Mouse (Mus musculus): ENCODE results near the gene Sgpp2.

The Sgpp2 gene

DNA sequence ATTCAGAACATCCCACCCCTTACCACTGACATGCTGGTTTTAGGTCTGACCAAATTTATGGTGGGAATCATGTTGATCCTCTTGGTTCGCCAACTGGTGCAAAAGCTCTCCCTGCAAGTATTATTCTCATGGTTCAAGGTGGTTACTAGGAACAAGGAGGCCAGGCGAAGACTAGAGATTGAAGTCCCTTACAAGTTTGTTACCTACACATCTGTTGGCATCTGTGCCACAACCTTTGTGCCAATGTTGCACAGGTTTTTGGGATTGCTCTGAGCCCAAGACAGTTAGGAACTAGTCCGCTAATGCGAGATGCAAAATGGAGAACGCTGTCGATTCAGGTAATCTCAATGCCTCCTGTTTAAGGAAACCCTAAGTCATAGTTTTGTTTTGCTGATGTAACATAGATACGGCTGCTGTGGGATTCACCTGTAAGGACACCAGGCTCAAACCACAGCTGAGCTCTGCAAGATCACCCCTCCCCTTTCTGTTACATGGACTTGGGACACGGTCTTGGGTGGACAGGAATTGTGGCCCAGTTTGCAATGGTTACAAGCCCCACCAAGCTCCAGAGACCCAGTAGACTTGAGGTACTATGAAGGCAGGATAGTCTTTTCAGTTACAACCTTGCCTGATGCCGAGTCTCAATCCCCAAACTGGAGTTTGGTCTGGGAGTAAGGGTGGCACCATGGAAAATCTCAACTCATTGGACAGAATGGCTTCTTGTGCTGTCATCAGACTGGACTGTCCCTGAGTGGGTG is 107.2 kb downstream of the Sgpp2 start:
- no peak for TF ChIP-seq GATA4 (IDR thresholded peaks at IDR 0.05; ENCODE audit: insufficient replicate concordance, low read length)

DNA sequence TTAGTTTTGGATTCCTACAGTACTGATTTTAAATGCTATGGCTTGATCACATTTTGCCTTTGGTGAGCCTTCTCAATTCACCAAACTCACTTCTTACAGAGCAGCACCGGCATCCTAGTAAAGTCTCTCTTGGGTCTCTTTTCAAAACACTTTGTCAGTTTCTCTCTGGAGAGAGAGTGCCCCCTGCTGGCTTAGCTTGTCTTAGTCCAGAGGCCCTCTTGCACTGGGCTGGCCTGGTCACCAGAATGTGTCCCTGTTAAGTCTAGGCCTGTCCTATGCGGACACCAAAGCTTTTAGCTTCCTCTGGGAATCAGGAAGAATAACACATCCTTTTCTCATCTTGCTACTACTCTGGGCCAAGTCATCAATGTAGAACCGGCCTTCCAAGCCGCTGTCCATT is 109.4 kb downstream of the Sgpp2 start:
- no peak for TF ChIP-seq GATA4 (IDR thresholded peaks at IDR 0.05; ENCODE audit: insufficient replicate concordance, low read length)

DNA sequence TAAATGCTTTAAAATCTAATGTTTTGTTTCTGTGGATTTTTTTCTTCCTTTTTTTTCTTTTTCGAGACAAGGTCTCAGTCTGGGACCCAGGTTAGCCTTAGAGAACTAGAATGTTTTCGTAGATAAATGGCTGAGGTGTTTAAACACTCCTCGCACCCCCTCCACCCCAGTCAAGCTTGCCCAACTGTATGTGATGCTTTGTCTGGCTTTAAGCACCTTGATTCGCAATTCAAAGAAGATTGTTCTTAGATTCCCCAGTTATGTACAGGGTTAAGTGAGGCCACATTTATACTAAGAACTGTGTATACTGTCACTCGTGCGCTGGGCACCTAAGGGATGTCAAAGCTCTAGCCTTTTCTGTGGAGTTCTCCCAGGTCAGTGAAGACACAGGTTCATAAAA is 110.1 kb downstream of the Sgpp2 start:
- TF ChIP-seq GATA4 (IDR thresholded peaks at IDR 0.05; ENCODE audit: insufficient replicate concordance, low read length) = no peak

DNA sequence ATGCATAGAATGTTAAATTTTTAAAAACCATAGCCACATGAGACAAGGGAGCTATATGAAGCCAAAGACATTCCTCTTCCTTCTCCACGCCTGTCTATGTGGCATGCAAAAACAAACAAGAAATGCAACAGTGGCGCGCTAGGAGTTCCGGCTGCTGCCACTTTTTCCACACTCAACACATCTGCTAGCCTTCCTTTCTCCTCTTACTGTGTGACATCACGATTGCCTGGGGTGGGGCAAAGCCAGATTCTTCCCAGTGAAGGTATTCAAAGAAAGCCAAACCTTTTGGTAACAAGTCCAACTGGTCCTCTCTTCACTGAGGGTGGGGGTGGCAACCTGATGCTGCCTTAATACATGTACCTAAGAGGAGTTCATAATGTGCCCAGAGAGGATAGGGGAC is 111.6 kb downstream of the Sgpp2 start:
- TF ChIP-seq GATA4 (IDR thresholded peaks at IDR 0.05; ENCODE audit: insufficient replicate concordance, low read length) = no peak

DNA sequence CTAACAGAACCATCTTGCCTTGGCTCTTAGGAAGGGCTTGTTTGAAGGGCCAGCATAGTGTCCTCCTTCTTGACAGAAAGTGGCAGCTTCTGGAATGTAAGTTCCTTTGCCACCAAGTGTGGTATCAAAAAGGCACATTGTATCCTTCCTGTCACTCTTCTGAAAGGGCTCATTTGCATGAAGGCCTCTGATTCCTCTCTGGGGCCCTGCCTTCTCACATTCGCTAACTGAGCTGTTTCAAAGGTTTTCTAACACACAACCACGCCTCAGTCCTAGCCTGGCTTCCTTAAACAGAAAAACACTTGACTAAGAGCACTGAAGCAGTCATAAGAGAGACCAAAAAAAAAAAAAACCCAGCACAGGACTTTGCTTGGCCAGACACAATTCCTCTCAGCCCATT is 112.4 kb downstream of the Sgpp2 start:
- no peak for TF ChIP-seq GATA4 (IDR thresholded peaks at IDR 0.05; ENCODE audit: insufficient replicate concordance, low read length)

DNA sequence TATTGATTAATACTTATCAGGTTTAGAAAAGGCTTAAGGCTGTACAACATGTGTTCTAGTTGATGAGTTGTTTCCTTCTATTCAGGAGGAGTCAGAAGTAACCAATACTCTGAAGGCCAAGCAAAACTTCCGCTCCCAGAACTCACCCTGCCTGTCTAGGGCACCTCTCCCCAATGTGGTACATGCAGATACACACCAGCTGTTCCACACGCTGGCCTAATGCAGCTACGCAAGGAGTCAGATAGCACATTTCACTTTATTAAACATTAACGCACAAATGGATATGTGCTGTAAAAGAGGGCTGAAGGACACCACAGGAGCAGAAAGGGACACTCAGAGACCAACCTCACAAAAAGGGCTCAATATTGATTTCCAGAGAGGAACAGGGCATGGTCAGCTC is 114.7 kb downstream of the Sgpp2 start:
- no peak for TF ChIP-seq GATA4 (IDR thresholded peaks at IDR 0.05; ENCODE audit: insufficient replicate concordance, low read length)

DNA sequence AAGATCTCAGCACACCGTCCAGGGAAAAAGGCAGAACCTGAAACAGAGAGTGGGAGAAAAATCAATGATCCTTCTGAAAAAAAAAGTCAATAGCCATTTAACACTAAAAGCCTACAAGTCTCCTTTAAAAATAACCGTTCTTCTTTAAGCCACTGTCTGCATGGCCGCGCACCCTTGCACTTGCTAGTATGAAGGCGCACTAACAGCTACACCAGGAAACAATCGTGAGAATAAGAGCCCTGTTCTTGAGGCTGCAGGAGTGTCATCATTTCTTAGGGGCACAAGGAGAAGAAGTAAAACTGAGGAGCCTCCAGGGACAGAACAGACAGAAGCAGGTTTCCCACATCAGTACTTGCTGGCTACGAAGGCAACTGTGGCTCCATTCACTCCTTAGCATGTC is 115.2 kb downstream of the Sgpp2 start:
- no peak for TF ChIP-seq GATA4 (IDR thresholded peaks at IDR 0.05; ENCODE audit: insufficient replicate concordance, low read length)

DNA sequence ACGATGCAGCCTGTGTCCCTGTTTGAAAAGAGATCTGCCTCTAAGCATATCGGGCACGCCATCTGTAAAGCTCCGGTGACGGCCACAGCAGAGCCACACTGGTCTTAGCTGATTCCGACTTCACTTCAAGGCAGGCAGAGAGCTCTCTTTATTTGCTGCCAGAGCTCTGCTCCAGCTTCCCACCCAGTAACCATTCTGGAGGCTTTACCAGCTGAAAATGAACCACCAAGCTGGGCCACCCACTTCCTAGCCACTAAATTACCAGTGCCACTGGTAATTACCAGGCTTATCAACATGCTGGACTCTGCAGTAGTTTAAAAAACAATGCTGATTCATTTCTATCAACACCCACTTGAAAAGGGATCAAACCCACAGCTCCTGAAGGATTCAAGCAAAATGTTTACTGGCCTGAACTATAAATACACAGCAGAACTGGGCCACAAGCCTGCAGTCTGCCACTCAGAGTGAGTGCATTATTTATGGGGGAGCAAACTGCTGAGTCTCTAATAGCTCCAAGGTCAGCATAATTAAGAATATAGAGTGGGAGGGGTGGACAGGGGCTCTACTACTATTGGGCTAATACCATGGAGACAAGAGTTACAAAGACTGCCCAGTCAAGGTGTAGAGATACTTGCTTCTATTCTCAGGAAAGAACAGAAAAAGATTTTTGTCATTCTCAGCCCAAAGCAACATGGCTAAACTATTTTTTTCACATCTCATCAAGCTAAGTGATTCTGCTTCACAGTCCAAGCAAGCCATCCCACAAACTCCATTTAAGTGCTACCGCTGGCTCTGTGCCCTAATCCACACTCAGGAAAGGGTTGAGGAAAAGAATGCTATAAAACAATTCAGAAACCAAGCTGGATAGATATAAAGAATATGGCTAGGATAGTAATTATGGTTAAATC is 115.9 kb downstream of the Sgpp2 start:
- no peak for TF ChIP-seq GATA4 (IDR thresholded peaks at IDR 0.05; ENCODE audit: insufficient replicate concordance, low read length)

DNA sequence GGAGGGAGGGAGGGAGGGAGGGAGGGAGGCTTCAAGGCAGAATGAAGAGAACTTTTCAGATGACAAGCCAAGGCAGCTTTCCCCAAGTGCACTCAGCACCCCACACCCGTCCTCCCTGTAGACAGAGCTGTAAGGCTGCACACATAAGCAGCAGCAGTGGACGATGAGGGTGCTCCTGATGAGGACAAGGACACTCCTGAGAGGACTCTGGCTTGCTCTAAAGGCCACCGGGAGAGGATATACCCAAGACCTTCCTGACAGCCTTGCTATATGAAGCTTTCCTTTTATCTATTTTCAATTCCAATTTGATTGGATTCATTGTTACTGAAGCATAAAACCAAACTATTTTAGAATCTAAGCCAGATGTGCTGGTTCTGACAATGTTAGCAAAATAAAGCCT is 116.7 kb downstream of the Sgpp2 start:
- TF ChIP-seq GATA4 (IDR thresholded peaks at IDR 0.05; ENCODE audit: insufficient replicate concordance, low read length) = no peak

DNA sequence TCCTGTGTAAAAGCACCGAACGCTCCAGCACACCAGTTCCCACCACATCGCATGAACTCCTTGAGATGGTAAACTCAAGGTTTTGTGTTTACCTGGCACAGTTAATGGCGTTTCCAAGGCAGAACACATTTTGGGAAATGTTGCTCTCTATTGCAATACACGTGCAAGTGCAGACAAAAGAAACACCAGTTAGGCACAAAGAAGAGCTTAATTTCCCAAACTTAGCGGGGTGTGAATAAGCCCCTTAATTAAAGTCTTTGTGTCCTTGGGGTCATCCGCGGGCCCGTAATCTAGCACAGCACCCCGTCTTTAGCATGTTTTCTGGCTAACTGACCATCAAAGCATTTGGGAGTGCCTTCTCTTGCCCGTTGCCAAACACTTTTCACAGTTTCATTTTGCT is 118.7 kb downstream of the Sgpp2 start:
- no peak for TF ChIP-seq GATA4 (IDR thresholded peaks at IDR 0.05; ENCODE audit: insufficient replicate concordance, low read length)

DNA sequence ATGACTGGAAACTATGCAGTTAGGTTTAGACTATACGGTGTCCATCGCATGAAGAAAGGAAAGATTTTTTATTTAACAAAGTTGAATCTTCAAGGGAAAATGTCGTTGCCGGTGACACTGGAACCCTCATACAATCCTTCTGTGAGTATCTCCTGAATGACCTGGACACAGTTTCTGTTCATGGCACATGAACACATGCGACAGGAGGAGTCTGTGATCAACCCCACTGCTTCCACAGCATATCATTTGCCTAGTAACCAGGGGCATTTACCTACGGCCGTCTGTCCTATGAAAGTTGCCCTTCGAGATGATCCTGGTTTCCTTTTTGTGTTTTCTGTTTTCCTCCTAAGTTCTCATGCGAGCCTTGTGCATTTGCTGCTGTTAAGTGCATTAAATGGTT is 123.3 kb downstream of the Sgpp2 start:
- no peak for TF ChIP-seq GATA4 (IDR thresholded peaks at IDR 0.05; ENCODE audit: insufficient replicate concordance, low read length)

DNA sequence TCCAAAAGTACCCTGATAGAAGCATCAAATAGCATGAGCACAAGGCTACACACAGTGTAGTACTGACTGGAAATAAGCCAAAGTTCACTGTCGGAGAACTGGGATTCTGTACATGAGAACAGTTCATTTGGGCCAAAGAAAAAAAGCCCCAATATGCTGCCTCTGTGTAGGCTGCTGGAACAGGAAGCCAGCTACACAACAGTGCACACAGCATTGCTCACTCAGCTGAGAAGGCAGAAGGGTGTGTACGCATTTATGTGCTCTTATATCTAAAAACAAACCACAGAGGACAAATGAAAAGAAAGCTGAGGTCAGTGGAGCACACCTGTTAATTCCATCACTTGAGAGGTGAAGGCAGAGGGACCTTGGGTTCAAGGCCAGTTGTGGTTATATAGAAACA is 125.8 kb downstream of the Sgpp2 start:
- TF ChIP-seq GATA4 (IDR thresholded peaks at IDR 0.05; ENCODE audit: insufficient replicate concordance, low read length) = no peak

DNA sequence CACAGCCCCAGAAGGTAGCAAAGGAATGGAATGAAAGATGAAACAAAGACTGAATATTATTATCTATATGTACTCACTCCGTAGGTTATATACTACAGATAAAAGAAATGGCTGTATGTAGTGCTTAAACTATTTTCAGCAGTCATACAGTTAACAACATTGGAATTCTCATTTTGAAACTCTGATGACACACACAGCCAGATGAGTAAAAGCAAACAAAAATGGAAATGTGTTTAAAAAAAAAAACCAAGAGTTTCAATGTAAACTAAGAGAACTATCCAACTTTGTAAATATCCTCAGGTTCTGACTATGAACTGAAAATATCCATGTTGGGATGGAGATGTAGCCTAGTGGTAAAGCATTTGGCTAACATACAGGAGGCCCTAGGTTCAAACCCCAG is 126.3 kb downstream of the Sgpp2 start:
- TF ChIP-seq GATA4 (IDR thresholded peaks at IDR 0.05; ENCODE audit: insufficient replicate concordance, low read length) = no peak

DNA sequence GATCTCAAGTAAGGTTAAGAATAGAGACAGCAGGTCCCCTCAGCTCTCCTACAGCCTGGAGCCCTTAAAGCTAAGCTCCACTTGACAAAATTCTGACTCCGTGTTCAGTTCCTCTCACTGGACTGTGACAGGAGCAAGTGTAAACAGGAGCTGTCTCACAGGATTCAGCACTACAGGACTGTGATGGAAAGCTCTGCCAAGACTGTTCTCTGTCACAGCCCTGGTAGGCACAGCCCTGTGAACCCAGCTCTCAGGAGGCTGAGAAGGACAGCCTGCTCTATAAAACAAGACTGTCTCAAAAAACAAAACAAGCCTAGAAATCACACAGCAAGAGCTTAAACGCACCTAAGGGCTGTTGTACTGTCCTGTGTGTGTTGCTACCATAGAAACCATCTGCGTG is 127.0 kb downstream of the Sgpp2 start:
- no peak for TF ChIP-seq GATA4 (IDR thresholded peaks at IDR 0.05; ENCODE audit: insufficient replicate concordance, low read length)

DNA sequence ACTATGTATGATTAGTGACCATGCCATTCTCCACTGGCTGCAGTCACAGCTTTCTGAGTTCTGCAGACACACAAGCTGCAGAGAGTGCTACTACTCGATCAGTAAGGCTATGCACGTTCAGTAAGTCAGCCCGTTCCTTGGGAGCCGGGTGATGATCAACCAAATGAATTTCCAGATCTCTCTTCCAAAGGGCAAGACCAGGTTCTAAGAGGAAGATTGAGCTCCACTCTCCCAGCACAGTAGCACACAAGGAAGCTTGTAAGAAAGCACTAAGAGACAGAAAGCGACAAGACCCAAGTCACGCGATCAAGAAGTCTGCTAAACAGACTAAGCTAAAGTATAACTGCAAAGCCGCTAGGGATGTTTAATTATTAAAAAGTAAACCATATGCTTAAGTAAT is 130.6 kb downstream of the Sgpp2 start:
- no peak for TF ChIP-seq GATA4 (IDR thresholded peaks at IDR 0.05; ENCODE audit: insufficient replicate concordance, low read length)

DNA sequence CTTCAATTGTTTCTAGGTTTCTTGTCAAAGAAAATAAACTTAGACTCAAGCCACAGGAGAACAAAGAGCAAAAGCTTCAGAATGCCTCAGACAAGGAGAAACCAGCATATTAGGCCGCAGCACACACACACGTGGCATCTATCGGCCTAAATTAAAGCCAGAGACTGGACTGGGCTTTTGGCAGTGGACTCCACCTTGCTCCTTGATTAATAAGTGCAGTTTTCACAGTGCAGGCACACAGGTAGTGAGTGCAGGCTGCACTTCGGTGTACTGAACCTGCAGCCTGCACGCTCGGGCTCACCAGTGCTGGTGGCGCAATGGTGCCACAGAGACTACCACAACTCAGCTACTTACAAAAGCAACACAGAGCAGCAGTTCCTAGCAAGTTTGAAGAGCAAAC is 132.9 kb downstream of the Sgpp2 start:
- TF ChIP-seq GATA4 (IDR thresholded peaks at IDR 0.05; ENCODE audit: insufficient replicate concordance, low read length) = no peak
